Mouse (Mus musculus) spleen, postnatal 4 days (tissue): ENCODE measurements at regions not wholly inside any gene's neighbourhood (a gene's known extent, or its start where the extent isn't known, plus 50 kb on each side); places are given as distances from the start of the nearest gene placed in this dataset.

Source experiments
- DNase-seq, 2 experiments: peaks; one replicate each; pipeline ENCODE4 v3.0.0; 2022; ENCODE audit warnings: low spot score in 2 of 2

DNA sequence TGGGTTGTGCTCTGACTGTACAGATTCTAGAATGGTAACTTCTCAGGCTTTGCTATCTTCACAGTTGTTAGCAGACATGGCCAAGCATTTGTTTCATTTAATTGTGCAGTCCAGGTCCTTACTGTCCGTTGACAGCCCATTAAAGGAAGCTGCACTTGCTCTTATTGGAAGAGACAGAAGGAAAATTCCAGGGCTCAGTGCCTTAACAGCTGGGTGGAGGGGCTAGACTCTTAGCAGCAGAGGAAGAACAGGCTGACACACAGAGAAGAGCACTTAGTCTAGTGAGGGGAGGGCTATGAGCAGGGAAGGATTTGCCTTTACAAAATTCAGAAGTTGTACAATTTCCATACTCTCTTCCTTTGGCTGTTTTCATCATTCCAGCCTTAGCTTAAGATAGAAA is 161.5 kb upstream of the Ghitm start:
- DNase-seq, result no peak

DNA sequence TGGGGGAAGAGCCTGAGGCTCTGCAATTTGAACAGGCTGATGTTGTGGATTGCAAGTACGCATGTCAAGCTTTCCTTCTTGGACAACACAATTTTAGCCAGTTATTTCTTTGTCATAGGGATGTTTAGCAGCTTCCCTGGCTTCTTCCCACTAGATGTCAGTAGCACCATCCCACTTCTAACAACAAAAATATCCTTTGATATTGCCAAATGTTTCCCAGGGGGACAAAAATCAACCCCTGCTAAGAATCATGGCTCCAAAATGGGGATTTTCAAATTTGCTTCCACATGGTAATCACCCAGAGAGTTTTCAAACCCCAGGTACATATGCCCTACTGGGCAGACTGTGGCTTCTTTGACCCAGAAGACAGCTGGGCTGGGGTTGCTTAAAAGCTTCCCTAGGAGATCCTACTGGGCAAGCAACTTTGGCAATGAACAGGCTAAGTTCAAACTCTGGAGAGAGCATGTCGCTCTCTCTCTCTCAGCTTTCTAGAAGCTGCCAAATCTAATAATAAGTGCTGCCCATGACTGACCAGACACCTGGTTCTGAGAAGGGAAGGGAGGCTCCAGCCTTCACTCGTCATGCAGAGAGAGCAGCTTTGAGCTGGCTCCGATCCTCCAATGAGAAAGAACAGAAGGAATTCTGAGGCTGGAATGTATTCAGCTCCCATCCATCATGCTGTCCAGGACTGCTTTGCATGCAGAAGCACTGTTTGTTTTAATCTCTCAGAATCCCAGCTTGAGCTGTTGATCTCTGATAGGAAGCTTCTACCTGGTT is 157.2 kb upstream of the Ghitm start:
- no peak for DNase-seq

DNA sequence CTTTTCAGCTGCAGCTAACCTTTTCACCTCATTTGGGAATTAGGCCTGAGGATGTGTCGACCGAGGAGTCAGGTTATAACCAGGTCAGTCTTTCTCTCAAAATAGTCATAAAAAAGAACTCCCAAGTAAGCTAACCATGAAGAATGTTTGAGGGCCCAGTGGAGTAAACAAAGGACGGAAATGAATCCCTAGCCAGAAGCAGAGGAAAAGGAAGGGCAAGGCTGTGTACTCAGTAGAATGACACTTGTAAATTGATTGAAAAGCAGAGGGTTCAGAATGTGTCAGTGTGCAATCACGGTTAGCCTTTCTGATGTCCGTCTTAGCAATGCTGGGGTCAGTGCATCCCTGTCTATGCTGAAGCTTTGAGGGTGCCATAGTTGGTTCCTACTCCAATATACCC is 149.3 kb upstream of the Ghitm start:
- no peak for DNase-seq

- DNase-seq, result no peak
These were observed 144.3 kb upstream of the Ghitm start for GRCm38 (mm10) chr14:37279356-37279755.

GRCm38 (mm10) chr14:37276728-37277695 is 141.9 kb upstream of the Ghitm start:
- no peak for DNase-seq

DNA sequence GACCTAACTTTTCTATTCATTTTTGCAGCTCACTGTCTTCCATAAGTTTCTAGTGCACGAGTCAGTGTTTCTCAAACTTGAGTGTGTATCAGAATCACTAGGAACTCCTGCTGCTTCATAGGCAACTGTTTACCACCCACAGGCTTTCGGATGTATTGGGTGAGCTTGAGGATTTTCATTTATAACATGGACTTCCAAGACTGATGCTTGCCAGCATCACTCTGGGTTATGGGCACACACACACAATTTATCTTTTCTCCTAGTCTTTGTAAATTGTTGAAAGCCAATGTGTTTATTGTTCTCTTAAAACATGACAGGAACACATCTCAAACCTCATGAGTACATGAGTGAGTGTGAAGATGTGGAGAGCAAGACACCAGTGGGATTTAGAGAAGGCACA is 137.0 kb upstream of the Ghitm start:
- DNase-seq, result no peak

- DNase-seq, result no peak
These were observed 136.2 kb upstream of the Ghitm start for GRCm38 (mm10) chr14:37271015-37271933.

- DNase-seq, result no peak
These were observed 134.8 kb upstream of the Ghitm start for GRCm38 (mm10) chr14:37269920-37270319.

GRCm38 (mm10) chr14:37238632-37239032 is 103.6 kb upstream of the Ghitm start:
- DNase-seq, result peak; percentile 29 to 68

- no peak for DNase-seq
These were observed 102.1 kb upstream of the Ghitm start for GRCm38 (mm10) chr14:37237191-37237590.

DNA sequence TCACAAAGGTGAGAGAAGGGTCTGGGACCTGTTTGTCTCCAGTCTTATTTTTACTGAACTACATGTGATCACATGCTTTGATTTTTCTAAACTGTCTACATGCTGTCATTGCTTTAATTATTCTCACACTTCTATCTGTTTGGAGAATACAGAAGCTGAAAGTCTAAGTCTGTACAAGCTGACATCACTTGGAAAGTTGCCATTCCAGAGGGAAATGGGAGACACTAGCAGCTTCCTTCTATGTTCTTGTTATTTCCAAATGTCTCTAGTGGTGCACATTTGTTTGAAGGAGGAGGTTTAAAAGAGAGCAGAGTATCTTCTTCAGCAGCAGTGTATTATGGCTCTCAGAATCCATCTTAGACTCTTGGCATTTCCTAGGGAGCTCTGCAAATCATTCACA is 73.2 kb upstream of the Ghitm start:
- no peak for DNase-seq

DNA sequence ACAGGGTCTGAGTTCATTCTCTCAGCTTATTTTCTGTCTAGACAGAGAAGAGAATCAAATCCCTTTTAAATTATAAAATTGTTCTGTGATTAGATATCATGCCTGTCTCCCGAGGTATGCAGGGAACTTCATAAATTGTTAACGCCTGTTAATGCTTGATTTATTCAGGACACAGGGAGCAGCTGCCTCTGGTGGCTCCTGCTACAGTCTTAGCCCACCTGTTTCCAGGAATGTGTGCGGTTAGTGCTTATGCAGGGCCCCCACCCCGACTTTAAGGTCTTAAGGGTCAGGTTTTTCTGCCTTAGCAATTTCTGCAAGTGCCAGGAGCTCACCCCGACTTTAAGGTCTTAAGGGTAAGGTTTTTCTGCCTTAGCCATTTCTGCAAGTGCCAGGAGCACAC is 54.7 kb upstream of the Ghitm start:
- no peak for DNase-seq
